Mouse (Mus musculus) MEL (cell line): ENCODE data around the gene Zfp507.

Experiments
- CTCF ChIP-seq, 3 experiments: IDR thresholded peaks in 2 of 3; conservative IDR thresholded peaks in 1 of 3; 2 replicates each; pipeline ENCODE4 v1.5.1; 2011 to 2012; ENCODE audit warnings: low read length in 3 of 3, low read depth in 2 of 3, mild to moderate bottlenecking in 2 of 3, improper control_type of control experiment in 1 of 3, inconsistent platforms in 1 of 3, mixed read lengths in 1 of 3, moderate library complexity in 1 of 3; ENCODE audit not compliant: control insufficient read depth in 1 of 3, insufficient read depth in 1 of 3, poor library complexity in 1 of 3, severe bottlenecking in 1 of 3
- MXI1 ChIP-seq: IDR thresholded peaks from 2 replicates; pipeline ENCODE4 v1.6.1; 2011; ENCODE audit warnings: mild to moderate bottlenecking, low read depth, low read length, improper control_type of control experiment
- POLR2A ChIP-seq, 2 experiments: IDR thresholded peaks; 2 replicates each; pipeline ENCODE4 v1.6.1; 2011 to 2012; ENCODE audit warnings: low read length in 2 of 2, mild to moderate bottlenecking in 2 of 2, control low read depth in 1 of 2, improper control_type of control experiment in 1 of 2, low read depth in 1 of 2, moderate library complexity in 1 of 2; ENCODE audit not compliant: control insufficient read depth in 1 of 2, insufficient read depth in 1 of 2, poor library complexity in 1 of 2
- USF1 ChIP-seq: IDR thresholded peaks from 2 replicates; pipeline ENCODE4 v1.6.1; 2014; ENCODE audit warnings: low read depth, mild to moderate bottlenecking, inconsistent platforms, low read length, improper control_type of control experiment, moderate library complexity

DNA sequence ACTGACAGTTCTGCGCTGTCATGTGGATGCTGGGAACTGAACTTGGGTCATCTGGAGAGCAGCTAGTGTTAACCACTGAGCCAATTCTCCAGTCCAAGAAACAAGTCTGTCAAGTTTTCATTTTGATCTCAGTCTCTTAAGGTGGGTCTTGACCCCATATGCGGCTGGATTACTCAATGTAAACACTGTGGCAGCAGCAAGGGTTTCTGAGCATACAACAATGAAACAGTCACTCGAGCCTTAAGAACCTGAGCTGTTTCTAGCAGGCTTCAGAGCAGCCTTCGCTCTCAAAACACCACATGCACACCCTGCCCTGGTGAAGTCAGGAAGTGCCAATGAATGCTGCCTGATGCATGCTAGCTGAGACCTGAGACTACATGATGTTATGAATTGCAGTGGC is 17.2 kb downstream of the Zfp507 start:
- TF ChIP-seq MXI1, result no peak
- no peak for TF ChIP-seq CTCF (IDR thresholded peaks at IDR 0.05 in 2 of 3, conservative IDR thresholded peaks at IDR 0.05 in 1 of 3; ENCODE audit: control insufficient read depth in 1 of 3, insufficient read depth in 1 of 3, low read depth in 2 of 3, low read length in 3 of 3, poor library complexity in 1 of 3, severe bottlenecking in 1 of 3)
- TF ChIP-seq USF1, result no peak
- no peak for TF ChIP-seq POLR2A (IDR thresholded peaks at IDR 0.05; ENCODE audit: control insufficient read depth in 1 of 2, insufficient read depth in 1 of 2, low read depth in 1 of 2, low read length in 2 of 2, poor library complexity in 1 of 2)
